Mouse (Mus musculus) heart, embryonic 11.5 days (tissue): ENCODE results near the gene Olfml3. TPM values are rescaled to one million over a fixed set of nuclear protein-coding genes. Genes with fewer than 3 reads are reported as not detected.

Source experiments
- ATAC-seq: fragments of 200-750 bp; cut with Nextera tagmentation; replicated peaks from 2 replicates; pipeline ENCODE4 v1.8.0; 2017; ENCODE audit warnings: moderate library complexity; ENCODE audit not compliant: insufficient number of reproducible peaks, low FRiP score, low TSS enrichment
- H3K27ac ChIP-seq: fragments of 300-500 bp; sonication (generic); 2 replicates; pipeline ENCODE4 v1.5.1; 2014; ENCODE audit warnings: mild to moderate bottlenecking, low read depth, low read length
- H3K27me3 ChIP-seq: fragments of 300-500 bp; sonication (generic); 2 replicates; pipeline ENCODE4 v1.6.1; 2014; ENCODE audit warnings: mild to moderate bottlenecking, low read length, mixed read lengths; ENCODE audit not compliant: control insufficient read depth, insufficient read depth
- H3K36me3 ChIP-seq: fragments of 300-500 bp; sonication (generic); 2 replicates; pipeline ENCODE4 v1.6.1; 2014; ENCODE audit warnings: mild to moderate bottlenecking, low read length, moderate library complexity, mixed read lengths; ENCODE audit not compliant: control insufficient read depth, insufficient read depth
- H3K4me1 ChIP-seq: fragments of 300-500 bp; sonication (generic); 2 replicates; pipeline ENCODE4 v1.6.1; 2014; ENCODE audit warnings: low read length; ENCODE audit not compliant: control insufficient read depth, insufficient read depth
- H3K4me2 ChIP-seq: fragments of 300-500 bp; sonication (generic); 2 replicates; pipeline ENCODE4 v1.6.1; 2014; ENCODE audit warnings: mild to moderate bottlenecking, moderate library complexity
- H3K4me3 ChIP-seq: fragments of 300-500 bp; sonication (generic); 2 replicates; pipeline ENCODE4 v1.5.1; 2014; ENCODE audit warnings: low read depth, low read length
- H3K9ac ChIP-seq: fragments of 300-500 bp; sonication (generic); 2 replicates; pipeline ENCODE4 v1.6.1; 2014; ENCODE audit warnings: mild to moderate bottlenecking, low read depth, low read length, moderate library complexity
- H3K9me3 ChIP-seq: fragments of 300-500 bp; sonication (generic); replicated peaks from 2 replicates; pipeline ENCODE4 v1.6.1; 2016; ENCODE audit warnings: low read length; ENCODE audit not compliant: control insufficient read depth
- WGBS: fragments of 180-500 bp; shearing (Covaris S2); extraction: QIAGEN DNeasy Blood & Tissue Kit; methylation state at CpG from one replicate; pipeline ENCODE4 v1.1.7; 2014; ENCODE audit not compliant: insufficient replicate concordance; 5-methylcytosine and 5-hydroxymethylcytosine counted together
- polyA plus RNA-seq: library from polyadenylated mRNA; unstranded; fragments of >200 nt; fragmentation: Nextera tagmentation; extraction: Ambion mirVana; gene quantifications from 2 replicates; pipeline ENCODE4 v1.2.1, GENCODE M21; 2014

Olfml3 gene
- polyA plus RNA-seq, 1 experiment from 2014 or later = 21.8 TPM

GRCm38 (mm10) chr3:103735776-103736600, 1.8 kb downstream of the Olfml3 start:
- peak overlapping the region; percentile 97 for H3K27ac ChIP-seq
- no peak overlapping the region; the same call in 1 of the 2 replicates for H3K9ac ChIP-seq
- H3K4me3 ChIP-seq = peak overlapping the region; percentile 24
- 58% methylated on average over 28 of the region's 28 CpGs for WGBS
- H3K36me3 ChIP-seq = peaks cover 2% of the 10 kb centered on the region; the same call in 1 of the 2 replicates
- peak overlapping the region; percentile 68 for H3K4me2 ChIP-seq
- peaks cover 41% of the 10 kb centered on the region for H3K4me1 ChIP-seq
- ATAC-seq = no peak
- no peaks in the 10 kb centered on the region for H3K9me3 ChIP-seq
- H3K27me3 ChIP-seq = no peaks in the 10 kb centered on the region

- H3K27ac ChIP-seq = peak overlapping the region; percentile 73
- no peak overlapping the region for H3K4me3 ChIP-seq
- H3K9ac ChIP-seq = peak overlapping the region; percentile 66
- no peak; the same call in 1 of the 2 replicates for ATAC-seq
- H3K4me1 ChIP-seq = peaks cover 41% of the 10 kb centered on the region
- H3K9me3 ChIP-seq = no peaks in the 10 kb centered on the region
- peak overlapping the region; percentile 68 for H3K4me2 ChIP-seq
- 17% methylated on average over 11 of the region's 11 CpGs for WGBS
- H3K36me3 ChIP-seq = peaks cover 2% of the 10 kb centered on the region; the same call in 1 of the 2 replicates
- H3K27me3 ChIP-seq = no peaks in the 10 kb centered on the region
Measured at GRCm38 (mm10) chr3:103734696-103735519, 2.9 kb downstream of the Olfml3 start.

GRCm38 (mm10) chr3:103733799-103734695, 3.8 kb downstream of the Olfml3 start:
- H3K36me3 ChIP-seq = peaks cover 2% of the 10 kb centered on the region; the same call in 1 of the 2 replicates
- peak overlapping the region; percentile 68 for H3K4me2 ChIP-seq
- H3K4me3 ChIP-seq = no peak overlapping the region
- no peak for ATAC-seq
- H3K27me3 ChIP-seq = no peaks in the 10 kb centered on the region
- H3K27ac ChIP-seq = peak overlapping the region; percentile 73; the same call in 1 of the 2 replicates
- WGBS = 47% methylated on average over 19 of the region's 19 CpGs
- peaks cover 41% of the 10 kb centered on the region for H3K4me1 ChIP-seq
- peak overlapping the region; percentile 16; the same call in 1 of the 2 replicates for H3K9ac ChIP-seq
- H3K9me3 ChIP-seq = no peaks in the 10 kb centered on the region

- H3K36me3 ChIP-seq = peaks cover 2% of the 10 kb centered on the region; the same call in 1 of the 2 replicates
- no peaks in the 10 kb centered on the region for H3K27me3 ChIP-seq
- H3K4me1 ChIP-seq = peaks cover 41% of the 10 kb centered on the region
- no peak overlapping the region for H3K9ac ChIP-seq
- no peaks in the 10 kb centered on the region for H3K9me3 ChIP-seq
- H3K4me2 ChIP-seq = no peak overlapping the region
- no peak overlapping the region for H3K27ac ChIP-seq
- H3K4me3 ChIP-seq = no peak overlapping the region
- ATAC-seq = no peak
- 31% methylated on average over 2 of the region's 2 CpGs for WGBS
Measured at GRCm38 (mm10) chr3:103733176-103733575, 4.6 kb downstream of the Olfml3 start.

GRCm38 (mm10) chr3:103732116-103732515, 5.7 kb downstream of the Olfml3 start:
- Histone ChIP-seq H3K27me3 (no peaks in the 10 kb centered on the region), H3K4me3 (no peak overlapping the region), H3K4me2 (no peak overlapping the region), H3K9me3 (no peaks in the 10 kb centered on the region), H3K27ac (no peak overlapping the region), H3K36me3 (peaks cover 2% of the 10 kb centered on the region; the same call in 1 of the 2 replicates), H3K4me1 (peaks cover 36% of the 10 kb centered on the region), H3K9ac (no peak overlapping the region)
- WGBS = 92% methylated on average over 3 of the region's 3 CpGs
- no peak for ATAC-seq

GRCm38 (mm10) chr3:103729850-103730249, 8.0 kb downstream of the Olfml3 start:
- H3K27me3 ChIP-seq = no peaks in the 10 kb centered on the region
- H3K36me3 ChIP-seq = peaks cover 2% of the 10 kb centered on the region; the same call in 1 of the 2 replicates
- H3K4me3 ChIP-seq = no peak overlapping the region
- no peak for ATAC-seq
- no peak overlapping the region for H3K4me2 ChIP-seq
- no peak overlapping the region for H3K9ac ChIP-seq
- H3K4me1 ChIP-seq = peaks cover 13% of the 10 kb centered on the region
- no peak overlapping the region for H3K27ac ChIP-seq
- H3K9me3 ChIP-seq = no peaks in the 10 kb centered on the region
- WGBS = 78% methylated on average over 9 of the region's 9 CpGs

- no peak for ATAC-seq
Measured at GRCm38 (mm10) chr3:103727813-103728326, 9.9 kb downstream of the Olfml3 start.

More at GRCm38 (mm10) chr3:103727813-103728326, 9.9 kb downstream of the Olfml3 start:
- no peak overlapping the region for H3K9ac ChIP-seq
- no peak overlapping the region for H3K27ac ChIP-seq
- H3K4me2 ChIP-seq = no peak overlapping the region
- no peak overlapping the region for H3K4me3 ChIP-seq
- H3K27me3 ChIP-seq = no peaks in the 10 kb centered on the region
- WGBS = 39% methylated on average over 2 of the region's 2 CpGs
- H3K36me3 ChIP-seq = peaks cover 2% of the 10 kb centered on the region; the same call in 1 of the 2 replicates
- no peaks in the 10 kb centered on the region for H3K4me1 ChIP-seq
- H3K9me3 ChIP-seq = no peaks in the 10 kb centered on the region
